Mouse (Mus musculus) neural tube, embryonic 14.5 days (tissue): ENCODE measurements around the gene Haghl. TPM values are rescaled to one million over a fixed set of nuclear protein-coding genes. Genes with fewer than 3 reads are reported as not detected.

Experiments
- ATAC-seq: fragments of 200-750 bp; cut with Nextera tagmentation; 2 replicates; pipeline ENCODE4 v1.8.0; 2017; ENCODE audit warnings: low read depth, mild to moderate bottlenecking, moderate TSS enrichment, moderate library complexity
- H3K27ac ChIP-seq: fragments of 300-500 bp; sonication (generic); 2 replicates; pipeline ENCODE4 v1.5.1; 2014; ENCODE audit warnings: low read depth, mild to moderate bottlenecking, control low read depth, low read length, moderate library complexity, mixed read lengths
- H3K27me3 ChIP-seq: fragments of 300-500 bp; sonication (generic); 2 replicates; pipeline ENCODE4 v1.6.1; 2014; ENCODE audit warnings: low read length; ENCODE audit not compliant: control insufficient read depth, insufficient read depth
- H3K36me3 ChIP-seq: fragments of 300-500 bp; sonication (generic); 2 replicates; pipeline ENCODE4 v1.6.1; 2014; ENCODE audit warnings: low read length, mixed read lengths; ENCODE audit not compliant: control insufficient read depth, insufficient read depth
- H3K4me1 ChIP-seq: fragments of 300-500 bp; sonication (generic); 2 replicates; pipeline ENCODE4 v1.6.1; 2014; ENCODE audit warnings: low read length; ENCODE audit not compliant: control insufficient read depth, insufficient read depth
- H3K4me2 ChIP-seq: fragments of 300-500 bp; sonication (generic); 2 replicates; pipeline ENCODE4 v1.6.1; 2014; ENCODE audit warnings: mild to moderate bottlenecking, low read depth, low read length, control low read depth
- H3K4me3 ChIP-seq: fragments of 300-500 bp; sonication (generic); 2 replicates; pipeline ENCODE4 v1.5.1; 2014; ENCODE audit warnings: low read depth, low read length, control low read depth, mixed read lengths
- H3K9ac ChIP-seq: fragments of 300-500 bp; sonication (generic); replicated peaks from 2 replicates; pipeline ENCODE4 v1.6.1; 2014; ENCODE audit warnings: low read depth, mild to moderate bottlenecking, control low read depth, low read length, mixed read lengths
- H3K9me3 ChIP-seq: fragments of 300-500 bp; sonication (generic); 2 replicates; pipeline ENCODE4 v1.6.1; 2016; ENCODE audit warnings: low read length; ENCODE audit not compliant: control insufficient read depth
- WGBS: fragments of 180-500 bp; shearing (Covaris S2); extraction: QIAGEN DNeasy Blood & Tissue Kit; methylation state at CpG from one replicate; pipeline ENCODE4 v1.1.7; 2014; 5-methylcytosine and 5-hydroxymethylcytosine counted together
- polyA plus RNA-seq: library from polyadenylated mRNA; unstranded; fragments of >200 nt; fragmentation: Nextera tagmentation; extraction: Ambion mirVana; gene quantifications from 2 replicates; pipeline ENCODE4 v1.2.1, GENCODE M21; 2014

Gene Haghl
- polyA plus RNA-seq, 1 experiment from 2014 or later, result 181 TPM

DNA sequence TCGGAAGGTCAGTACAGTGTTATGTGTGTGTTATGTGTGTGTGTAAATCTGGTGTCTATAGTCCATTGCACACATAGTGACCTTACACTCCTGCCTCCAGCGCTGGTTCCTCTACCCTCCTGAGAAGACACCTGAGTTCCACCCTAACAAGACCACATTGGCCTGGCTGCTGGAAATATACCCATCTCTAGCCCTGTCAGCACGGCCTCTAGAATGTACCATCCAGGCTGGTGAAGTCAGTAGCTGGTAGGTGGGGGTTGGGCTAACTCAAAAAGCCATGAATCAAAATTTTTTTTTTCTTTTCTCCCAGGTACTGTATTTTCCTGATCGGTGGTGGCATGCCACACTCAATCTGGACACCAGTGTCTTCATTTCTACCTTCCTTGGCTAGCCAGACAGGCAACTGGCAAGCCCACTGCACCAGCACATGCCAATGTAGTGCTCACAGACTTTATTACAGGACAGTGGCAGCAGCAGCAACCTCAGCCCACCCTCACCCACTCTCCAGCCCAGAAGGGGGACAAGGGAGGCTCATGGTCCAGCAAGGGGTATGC, 44.8 kb upstream of the Haghl start:
- Histone ChIP-seq H3K4me3 (peak overlapping the region; percentile 59; the same call in 1 of the 2 replicates), H3K4me1 (peaks cover 59% of the 10 kb centered on the region), H3K36me3 (peaks cover 20% of the 10 kb centered on the region), H3K4me2 (peak overlapping the region; percentile 96), H3K27me3 (no peaks in the 10 kb centered on the region), H3K9ac (no peak overlapping the region), H3K9me3 (no peaks in the 10 kb centered on the region), H3K27ac (no peak overlapping the region)
- whole genome bisulfite sequencing, result 91% methylated on average over 4 of the region's 4 CpGs
- no peak for ATAC-seq

DNA sequence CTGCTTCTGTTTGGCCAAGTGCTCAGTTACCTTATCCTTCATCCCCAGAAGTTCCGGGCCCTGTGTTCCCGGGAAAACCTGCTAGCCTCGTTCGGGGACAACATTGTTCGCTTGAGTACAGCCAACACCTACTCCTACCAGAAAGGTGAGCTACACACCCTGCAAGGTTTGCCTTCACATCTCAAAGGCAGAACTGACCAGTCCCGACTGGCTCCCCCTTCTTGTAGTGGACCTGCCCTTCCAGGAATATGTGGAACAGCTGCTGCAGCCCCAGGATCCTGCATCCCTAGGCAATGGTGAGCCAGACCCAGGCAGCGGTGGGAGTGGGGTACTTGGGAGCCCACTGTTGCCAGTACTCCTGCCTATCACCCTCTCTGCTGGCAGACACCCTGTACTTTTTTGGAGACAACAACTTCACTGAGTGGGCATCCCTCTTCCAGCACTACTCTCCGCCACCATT, 44.1 kb upstream of the Haghl start:
- peaks cover 20% of the 10 kb centered on the region for H3K36me3 ChIP-seq
- peak overlapping the region; percentile 86 for H3K27ac ChIP-seq

GRCm38 (mm10) chr17:25828712-25829557, 43.5 kb upstream of the Haghl start, which contains the start of gene Jmjd8:
TSS of gene Jmjd8 (plus strand) at chr17:25828867.
- peak; percentile 48; the same call in 1 of the 2 replicates for ATAC-seq
- H3K4me3 ChIP-seq, result peak within 1 kb of the TSS; percentile 59
- no peaks in the 10 kb centered on the region for H3K9me3 ChIP-seq
- 3% methylated on average over 32 of the region's 32 CpGs for WGBS
- H3K4me2 ChIP-seq, result peak within 1 kb of the TSS; percentile 96
- peaks cover 58% of the 10 kb centered on the region for H3K4me1 ChIP-seq
- H3K9ac ChIP-seq, result peak within 1 kb of the TSS; percentile 74
- H3K27ac ChIP-seq, result peak within 1 kb of the TSS; percentile 86
- peaks cover 20% of the 10 kb centered on the region for H3K36me3 ChIP-seq
- no peaks in the 10 kb centered on the region for H3K27me3 ChIP-seq

More for the DNA sequence above, 44.1 kb upstream of the Haghl start:
- peak overlapping the region; percentile 74 for H3K9ac ChIP-seq
- H3K9me3 ChIP-seq, result no peaks in the 10 kb centered on the region
- ATAC-seq, result no peak
- peaks cover 58% of the 10 kb centered on the region for H3K4me1 ChIP-seq
- peak overlapping the region; percentile 59 for H3K4me3 ChIP-seq
- no peaks in the 10 kb centered on the region for H3K27me3 ChIP-seq
- WGBS, result 42% methylated on average over 8 of the region's 8 CpGs
- H3K4me2 ChIP-seq, result peak overlapping the region; percentile 96

DNA sequence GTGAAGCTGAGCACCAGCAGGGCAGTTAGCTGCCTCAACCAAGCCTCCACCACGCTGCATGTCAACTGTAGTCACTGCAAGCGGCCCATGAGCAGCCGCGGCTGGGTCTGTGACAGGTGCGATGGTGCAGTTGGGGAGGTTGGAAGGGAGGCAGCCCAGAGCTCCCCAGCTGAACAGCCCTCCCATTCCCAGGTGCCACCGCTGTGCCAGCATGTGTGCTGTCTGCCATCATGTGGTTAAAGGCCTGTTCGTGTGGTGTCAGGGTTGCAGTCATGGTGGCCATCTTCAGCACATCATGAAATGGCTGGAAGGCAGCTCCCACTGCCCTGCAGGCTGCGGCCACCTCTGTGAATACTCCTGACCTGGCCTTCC, 42.7 kb upstream of the Haghl start:
- Histone ChIP-seq H3K4me1 (peaks cover 54% of the 10 kb centered on the region), H3K9ac (peak overlapping the region; percentile 37), H3K36me3 (peaks cover 20% of the 10 kb centered on the region), H3K4me3 (peak overlapping the region; percentile 59), H3K4me2 (peak overlapping the region; percentile 96), H3K27me3 (no peaks in the 10 kb centered on the region), H3K9me3 (no peaks in the 10 kb centered on the region), H3K27ac (peak overlapping the region; percentile 86)
- no peak for ATAC-seq
- WGBS, result 85% methylated on average over 8 of the region's 8 CpGs

DNA sequence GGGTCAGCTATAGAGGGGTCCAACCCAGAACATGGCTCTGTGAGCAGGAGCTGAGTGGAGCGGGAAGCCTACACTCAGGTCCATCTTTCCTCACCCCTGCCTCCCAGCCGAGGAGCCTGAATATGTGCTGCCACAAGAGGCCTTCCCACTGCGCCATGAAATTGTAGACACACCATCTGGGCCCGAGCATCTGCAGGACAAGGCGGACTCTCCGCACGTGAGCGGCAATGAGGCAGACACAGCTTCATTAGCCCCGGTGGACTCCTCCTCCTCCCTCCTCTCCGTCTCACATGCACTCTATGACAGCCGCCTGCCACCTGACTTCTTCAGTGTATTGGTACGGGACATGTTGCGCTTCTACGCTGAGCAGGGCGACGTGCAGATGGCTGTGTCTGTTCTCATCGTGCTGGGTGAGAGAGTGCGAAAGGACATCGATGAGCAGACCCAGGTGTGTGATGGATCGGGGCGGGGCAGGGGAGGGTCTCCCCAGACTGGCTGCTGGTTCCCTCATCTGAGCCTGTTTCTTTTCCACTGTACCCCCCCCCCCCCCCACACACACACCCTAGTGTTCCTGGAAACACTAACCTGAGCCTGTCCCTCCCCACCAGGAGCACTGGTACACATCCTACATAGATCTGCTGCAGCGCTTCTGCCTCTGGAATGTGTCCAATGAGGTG, 42.2 kb upstream of the Haghl start:
- H3K27me3 ChIP-seq, result no peaks in the 10 kb centered on the region
- peaks cover 54% of the 10 kb centered on the region for H3K4me1 ChIP-seq
- H3K4me3 ChIP-seq, result no peak overlapping the region
- H3K9ac ChIP-seq, result peak overlapping the region; percentile 37
- peak overlapping the region; percentile 96; the same call in 1 of the 2 replicates for H3K4me2 ChIP-seq
- no peak overlapping the region for H3K27ac ChIP-seq
- WGBS, result 85% methylated on average over 22 of the region's 22 CpGs
- no peaks in the 10 kb centered on the region for H3K9me3 ChIP-seq
- peaks cover 20% of the 10 kb centered on the region for H3K36me3 ChIP-seq
- ATAC-seq, result no peak

GRCm38 (mm10) chr17:25827011-25827410, 41.5 kb upstream of the Haghl start:
- no peak for ATAC-seq
- Histone ChIP-seq H3K27me3 (no peaks in the 10 kb centered on the region), H3K4me1 (peaks cover 53% of the 10 kb centered on the region), H3K9me3 (no peaks in the 10 kb centered on the region), H3K4me3 (no peak overlapping the region), H3K9ac (no peak overlapping the region), H3K27ac (no peak overlapping the region), H3K4me2 (no peak overlapping the region), H3K36me3 (peaks cover 20% of the 10 kb centered on the region)
- 96% methylated on average over 13 of the region's 13 CpGs for WGBS

GRCm38 (mm10) chr17:25825984-25826570, 40.6 kb upstream of the Haghl start:
- H3K4me3 ChIP-seq, result no peak overlapping the region
- H3K9ac ChIP-seq, result no peak overlapping the region
- H3K27ac ChIP-seq, result no peak overlapping the region
- 94% methylated on average over 27 of the region's 27 CpGs for WGBS
- no peak for ATAC-seq
- H3K36me3 ChIP-seq, result peaks cover 15% of the 10 kb centered on the region
- H3K27me3 ChIP-seq, result no peaks in the 10 kb centered on the region
- H3K4me1 ChIP-seq, result peaks cover 44% of the 10 kb centered on the region
- no peaks in the 10 kb centered on the region for H3K9me3 ChIP-seq
- H3K4me2 ChIP-seq, result no peak overlapping the region

GRCm38 (mm10) chr17:25825311-25825710, 39.8 kb upstream of the Haghl start:
- ATAC-seq, result no peak
- Histone ChIP-seq H3K9me3 (no peaks in the 10 kb centered on the region), H3K27me3 (no peaks in the 10 kb centered on the region), H3K27ac (no peak overlapping the region), H3K36me3 (peaks cover 8% of the 10 kb centered on the region), H3K4me3 (no peak overlapping the region), H3K4me2 (no peak overlapping the region), H3K9ac (no peak overlapping the region), H3K4me1 (peaks cover 37% of the 10 kb centered on the region)
- 91% methylated on average over 6 of the region's 6 CpGs for WGBS
